Mouse (Mus musculus): ENCODE data around the gene Prph.

GRCm38 (mm10) chr15:99074019-99074599 lies 19.1 kb downstream of the Prph start, which contains the start of gene Troap:
- TF ChIP-seq CTCF (IDR thresholded peaks at IDR 0.05; ENCODE audit: borderline replicate concordance, insufficient read depth, low read depth, low read length) (no peak), POLR2A (IDR thresholded peaks at IDR 0.05; ENCODE audit: borderline replicate concordance, insufficient read depth, low read length) (no peak)

Data from cerebellum, adult 2 months (tissue).